Mouse (Mus musculus) embryonic fibroblast, embryonic 13.5 days (primary cell): ENCODE data around the gene Cenpe.
A peak's percentile ranks its signal among the peaks of the same experiment; 100 is the strongest.

Experiments used
- CTCF ChIP-seq: IDR thresholded peaks from 2 replicates; pipeline ENCODE4 v1.5.1; 2011; ENCODE audit warnings: mild to moderate bottlenecking, control low read depth, low read length, moderate library complexity, borderline replicate concordance; ENCODE audit not compliant: insufficient read depth
- POLR2A ChIP-seq: IDR thresholded peaks from 2 replicates; pipeline ENCODE4 v1.6.1; 2011; ENCODE audit warnings: low read depth, mild to moderate bottlenecking, control low read depth, low read length, moderate library complexity

DNA sequence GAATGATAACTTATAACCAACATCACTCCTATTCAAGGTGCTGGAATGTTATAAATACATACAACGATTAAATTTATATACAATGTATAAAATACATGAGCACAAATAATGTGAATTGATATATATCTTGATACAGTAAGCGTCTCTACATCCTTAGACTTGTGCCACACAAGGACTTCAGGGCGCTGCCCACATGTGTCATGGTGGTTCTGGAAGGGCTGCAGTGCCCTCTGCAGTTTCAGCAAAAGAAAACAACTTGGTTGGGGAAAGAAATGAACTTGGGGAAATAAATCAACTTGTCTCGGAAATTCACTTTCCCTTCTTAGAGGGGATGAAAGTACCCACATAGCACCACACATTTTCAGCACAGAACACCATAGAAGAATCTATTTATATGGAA is 5.7 kb upstream of the Cenpe start:
- peak; percentile 51; the same call in 1 of the 2 replicates for TF ChIP-seq CTCF
- no peak for TF ChIP-seq POLR2A
